Mouse (Mus musculus) CH12.LX (cell line): ENCODE measurements around the gene Apold1. TPM values are rescaled to one million over a fixed set of nuclear protein-coding genes. Genes with fewer than 3 reads are reported as not detected.

ENCODE experiments used
- DNase-seq: peaks from one replicate; pipeline ENCODE4 v3.0.0-alpha.2; 2013; ENCODE audit errors: extremely low read depth
- H3K27ac ChIP-seq: 2 replicates; pipeline ENCODE4 v1.5.1; 2012; ENCODE audit warnings: low read depth, mild to moderate bottlenecking, control low read depth, moderate library complexity; ENCODE audit not compliant: insufficient read depth
- H3K27me3 ChIP-seq: replicated peaks from 2 replicates; pipeline ENCODE3; 2012; ENCODE audit warnings: inconsistent platforms
- H3K36me3 ChIP-seq, 2 experiments: replicated peaks in 1 of 2; 2 replicates each; pipeline versions ENCODE3 to v1.6.1; 2012; ENCODE audit warnings: inconsistent platforms in 1 of 2, low read length in 1 of 2, mild to moderate bottlenecking in 1 of 2, mixed read lengths in 1 of 2, moderate library complexity in 1 of 2; ENCODE audit not compliant: control insufficient read depth in 1 of 2, insufficient read depth in 1 of 2
- H3K4me1 ChIP-seq, 2 experiments: 2 replicates each; pipeline ENCODE4 v1.6.1; 2012; ENCODE audit warnings: inconsistent platforms in 1 of 2, moderate library complexity in 1 of 2; ENCODE audit not compliant: insufficient read depth in 2 of 2, control insufficient read depth in 1 of 2
- H3K4me2 ChIP-seq: 2 replicates; pipeline ENCODE4 v1.6.1; 2012; ENCODE audit warnings: low read depth, mild to moderate bottlenecking, control low read depth; ENCODE audit not compliant: poor library complexity, insufficient read depth, severe bottlenecking
- H3K4me3 ChIP-seq, 3 experiments: fragments of 150-350 bp in 1 of 3; sonication (generic) in 1 of 3; replicated peaks in 1 of 3; 2 replicates each; pipeline versions ENCODE3 to v1.5.1; 2011 to 2012; ENCODE audit warnings: low read depth in 2 of 3, low read length in 2 of 3, mild to moderate bottlenecking in 2 of 3, moderate library complexity in 2 of 3, control low read depth in 1 of 3, improper control_type of control experiment in 1 of 3, inconsistent platforms in 1 of 3, mixed read lengths in 1 of 3; ENCODE audit not compliant: poor library complexity in 1 of 3
- H3K79me2 ChIP-seq: replicated peaks from 2 replicates; pipeline ENCODE4 v1.6.1; 2012; ENCODE audit warnings: mild to moderate bottlenecking, moderate library complexity; ENCODE audit not compliant: control insufficient read depth, poor library complexity, insufficient read depth, severe bottlenecking; ENCODE audit errors: extremely low read depth
- H3K9ac ChIP-seq: 2 replicates; pipeline ENCODE4 v1.6.1; 2012; ENCODE audit warnings: low read depth, mild to moderate bottlenecking, control low read depth, moderate library complexity; ENCODE audit not compliant: insufficient read depth
- H3K9me3 ChIP-seq: replicated peaks from 2 replicates; pipeline ENCODE3; 2012; ENCODE audit warnings: low read length, inconsistent platforms, mixed read lengths
- CTCF ChIP-seq, 2 experiments: IDR thresholded peaks in 1 of 2; conservative IDR thresholded peaks in 1 of 2; 2 replicates each; pipeline ENCODE4 v1.5.1; 2011 to 2012; ENCODE audit warnings: low read depth in 2 of 2, low read length in 2 of 2, improper control_type of control experiment in 1 of 2, inconsistent platforms in 1 of 2, mild to moderate bottlenecking in 1 of 2, moderate library complexity in 1 of 2
- E2F4 ChIP-seq: IDR thresholded peaks from 2 replicates; pipeline ENCODE4 v1.6.1; 2011; ENCODE audit warnings: low read depth, low read length, improper control_type of control experiment; ENCODE audit not compliant: insufficient replicate concordance
- ELF1 ChIP-seq: IDR thresholded peaks from 2 replicates; pipeline ENCODE4 v1.6.1; 2014; ENCODE audit warnings: low read depth, mild to moderate bottlenecking, inconsistent platforms, low read length, improper control_type of control experiment
- EP300 ChIP-seq: IDR thresholded peaks from 2 replicates; pipeline ENCODE4 v1.6.1; 2011; ENCODE audit warnings: low read length, improper control_type of control experiment
- ETS1 ChIP-seq: conservative IDR thresholded peaks from 2 replicates; pipeline ENCODE4 v1.6.1; 2012; ENCODE audit warnings: low read depth, mild to moderate bottlenecking, inconsistent platforms, low read length, improper control_type of control experiment, moderate library complexity
- HCFC1 ChIP-seq: IDR thresholded peaks from 2 replicates; pipeline ENCODE4 v1.6.1; 2012; ENCODE audit warnings: low read depth, mild to moderate bottlenecking, inconsistent platforms, low read length, improper control_type of control experiment
- IRF4 ChIP-seq: IDR thresholded peaks from 2 replicates; pipeline ENCODE4 v1.6.1; 2014; ENCODE audit warnings: low read depth, mild to moderate bottlenecking, inconsistent platforms, low read length, improper control_type of control experiment
- JUND ChIP-seq: conservative IDR thresholded peaks from 2 replicates; pipeline ENCODE4 v1.6.1; 2011; ENCODE audit warnings: low read depth, low read length, improper control_type of control experiment
- KAT2A ChIP-seq: IDR thresholded peaks from 2 replicates; pipeline ENCODE4 v1.6.1; 2012; ENCODE audit warnings: low read length, improper control_type of control experiment, inconsistent platforms; ENCODE audit not compliant: insufficient replicate concordance
- MAZ ChIP-seq: IDR thresholded peaks from 2 replicates; pipeline ENCODE4 v1.6.1; 2012; ENCODE audit warnings: low read depth, mild to moderate bottlenecking, inconsistent platforms, low read length, improper control_type of control experiment, moderate library complexity
- MXI1 ChIP-seq: IDR thresholded peaks from 2 replicates; pipeline ENCODE4 v1.6.1; 2011; ENCODE audit warnings: mild to moderate bottlenecking, low read depth, low read length, improper control_type of control experiment
- NELFE ChIP-seq: IDR thresholded peaks from 2 replicates; pipeline ENCODE4 v1.6.1; 2011; ENCODE audit warnings: low read depth, low read length, improper control_type of control experiment
- PAX5 ChIP-seq: IDR thresholded peaks from 2 replicates; pipeline ENCODE4 v1.6.1; 2012; ENCODE audit warnings: low read length, inconsistent platforms, mixed read lengths
- RAD21 ChIP-seq: IDR thresholded peaks from 2 replicates; pipeline ENCODE4 v1.6.1; 2011; ENCODE audit warnings: low read depth, mild to moderate bottlenecking, low read length, improper control_type of control experiment, moderate library complexity
- TCF12 ChIP-seq: IDR thresholded peaks from 2 replicates; pipeline ENCODE4 v1.6.1; 2014; ENCODE audit warnings: low read depth, mild to moderate bottlenecking, inconsistent platforms, low read length, improper control_type of control experiment
- UBTF ChIP-seq: IDR thresholded peaks from 2 replicates; pipeline ENCODE4 v1.6.1; 2012; ENCODE audit warnings: low read depth, mild to moderate bottlenecking, inconsistent platforms, low read length, improper control_type of control experiment, moderate library complexity
- USF1 ChIP-seq: IDR thresholded peaks from 2 replicates; pipeline ENCODE4 v1.6.1; 2014; ENCODE audit warnings: low read depth, mild to moderate bottlenecking, inconsistent platforms, low read length, improper control_type of control experiment
- USF2 ChIP-seq: conservative IDR thresholded peaks from 2 replicates; pipeline ENCODE4 v1.6.1; 2011; ENCODE audit warnings: low read depth, low read length, improper control_type of control experiment
- ZKSCAN1 ChIP-seq: IDR thresholded peaks from 2 replicates; pipeline ENCODE4 v1.6.1; 2012; ENCODE audit warnings: low read depth, inconsistent platforms, low read length, improper control_type of control experiment, borderline replicate concordance
- ZMIZ1 ChIP-seq: IDR thresholded peaks from 2 replicates; pipeline ENCODE4 v1.6.1; 2012; ENCODE audit warnings: low read depth, mild to moderate bottlenecking, inconsistent platforms, low read length, improper control_type of control experiment
- ZNF384 ChIP-seq: IDR thresholded peaks from 2 replicates; pipeline ENCODE4 v1.6.1; 2012; ENCODE audit warnings: low read depth, low read length, improper control_type of control experiment, inconsistent platforms
- dilution Hi-C: fragments of 300-500 bp; cut with MboI; formaldehyde crosslinking; loops from 2 replicates; pipeline ENCODE4 v1.14.3; 2020; ENCODE audit warnings: low sequenced_read_pairs; ENCODE audit not compliant: extremely low pct_unique_long_range_greater_than_20kb, extremely low pct_ligation_motif_present
- in situ Hi-C: fragments of 300-500 bp; cut with MboI; formaldehyde crosslinking; loops from 3 replicates; pipeline ENCODE4 v1.14.3; 2019; ENCODE audit warnings: low sequenced_read_pairs, low pct_ligation_motif_present, low pct_unique_long_range_greater_than_20kb, mixed read lengths
- polyA plus RNA-seq: library from polyadenylated mRNA; unstranded; fragments of >175 nt; gene quantifications from 2 replicates; pipeline ENCODE4 v1.2.1, GENCODE M21; 2012; ENCODE audit warnings: low read depth; ENCODE audit not compliant: insufficient read length
- total RNA-seq, 2 experiments: library from RNA; depleted of rRNA; stranded (reverse); fragments of 300-350 nt in 1 of 2; fragments of >200 nt in 1 of 2; gene quantifications; 2 replicates each; pipeline ENCODE4 v1.2.3; 2012 to 2014

Apold1 gene
- total and polyA plus RNA-seq, 3 experiments = 1.0 to 3.1 (median 2.7) TPM

DNA sequence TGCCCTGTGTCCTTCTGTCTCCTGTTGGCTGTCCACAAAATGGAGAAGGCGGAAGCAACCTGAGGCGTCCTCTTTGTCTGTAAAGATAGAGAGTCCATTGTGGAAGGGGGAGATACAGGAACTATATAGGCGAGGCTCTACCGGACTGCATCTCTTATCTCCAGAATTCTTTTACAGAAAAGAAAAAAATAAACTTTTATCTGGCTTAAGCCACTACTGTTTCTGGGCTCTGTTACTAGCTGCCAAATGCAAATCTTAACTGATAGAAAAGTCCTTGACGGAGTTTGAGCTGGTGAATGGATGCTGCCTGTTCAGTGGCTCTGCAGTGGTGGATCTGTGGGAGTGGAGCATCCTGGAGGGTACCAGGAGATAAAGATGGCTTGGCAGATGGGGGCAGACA is 30.2 kb upstream of the Apold1 start:
- Histone ChIP-seq H3K79me2 (peaks cover 26% of the 10 kb centered on the region), H3K4me1 (peaks cover 2 to 8% of the 10 kb centered on the region in 2 experiments; a peak in 2 of 4 replicates), H3K4me3 (no peak overlapping the region), H3K27ac (no peak overlapping the region), H3K9me3 (no peaks in the 10 kb centered on the region), H3K4me2 (no peak overlapping the region), H3K9ac (no peak overlapping the region), H3K27me3 (no peaks in the 10 kb centered on the region), H3K36me3 (peaks cover 40 to 72% of the 10 kb centered on the region in 2 experiments)
- no peak for TF ChIP-seq MAZ
- no peak for TF ChIP-seq CTCF (conservative IDR thresholded peaks at IDR 0.05 in 1 of 2, IDR thresholded peaks at IDR 0.05 in 1 of 2; ENCODE audit: low read depth in 2 of 2, low read length in 2 of 2)
- TF ChIP-seq ZKSCAN1 = no peak
- TF ChIP-seq E2F4 = no peak
- no peak for TF ChIP-seq NELFE
- TF ChIP-seq ZNF384 = no peak
- no peak for TF ChIP-seq HCFC1
- TF ChIP-seq TCF12 = no peak
- no peak for TF ChIP-seq PAX5
- no peak for TF ChIP-seq ELF1
- TF ChIP-seq MXI1 = no peak
- TF ChIP-seq UBTF = no peak
- TF ChIP-seq USF2 = no peak
- TF ChIP-seq ZMIZ1 = no peak
- TF ChIP-seq RAD21 = no peak
- no peak for TF ChIP-seq IRF4
- TF ChIP-seq KAT2A = no peak
- no peak for TF ChIP-seq JUND
- no peak for TF ChIP-seq ETS1
- no peak for TF ChIP-seq USF1
- DNase-seq = no peak
- dilution Hi-C loops = no loop called here
- in situ Hi-C loops = no loop called here

DNA sequence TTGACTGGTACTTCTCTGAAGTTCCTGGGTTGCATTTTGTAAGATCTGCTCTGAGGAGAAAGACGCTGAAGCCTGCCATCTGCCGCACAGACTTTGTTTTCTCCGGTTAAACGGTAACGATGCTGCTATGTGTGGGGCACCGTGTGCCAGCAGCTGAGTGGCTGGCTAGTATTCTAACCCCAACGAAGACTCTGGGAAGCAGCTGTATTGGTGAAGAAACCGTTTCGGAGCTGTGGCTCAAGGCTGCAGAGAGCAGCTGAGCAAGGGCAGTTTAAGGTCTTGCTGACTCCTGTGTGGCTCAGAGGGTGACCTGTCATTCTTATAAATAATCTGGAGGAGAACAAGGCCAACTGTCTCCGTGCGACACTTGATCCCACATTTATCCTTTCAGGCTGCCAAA is 27.5 kb upstream of the Apold1 start:
- TF ChIP-seq EP300 = no peak
- no peak for TF ChIP-seq ETS1
- TF ChIP-seq ZMIZ1 = no peak
- no peak for TF ChIP-seq ZKSCAN1
- no peak overlapping the region for H3K4me3 ChIP-seq

More for the DNA sequence above, 27.5 kb upstream of the Apold1 start:
- no peak overlapping the region for H3K27ac ChIP-seq
- H3K4me2 ChIP-seq = no peak overlapping the region
- peaks cover 9% of the 10 kb centered on the region for H3K79me2 ChIP-seq
- DNase-seq = no peak
- in situ Hi-C loops = no loop called here
- no peak overlapping the region for H3K9ac ChIP-seq
- H3K36me3 ChIP-seq = peaks cover 37 to 68% of the 10 kb centered on the region in 2 experiments
- no peaks in the 10 kb centered on the region for H3K4me1 ChIP-seq
- dilution Hi-C loops = no loop called here
- H3K27me3 ChIP-seq = no peaks in the 10 kb centered on the region
- H3K9me3 ChIP-seq = no peaks in the 10 kb centered on the region
